Mouse (Mus musculus): ENCODE results near the gene Rsf1. TPM values are rescaled to one million over a fixed set of nuclear protein-coding genes. Genes with fewer than 3 reads are reported as not detected.
A peak's percentile ranks its signal among the peaks of the same experiment; 100 is the strongest.

The Rsf1 gene
- polyA plus RNA-seq, 1 experiment from 2014 or later, result 29.4 TPM

DNA sequence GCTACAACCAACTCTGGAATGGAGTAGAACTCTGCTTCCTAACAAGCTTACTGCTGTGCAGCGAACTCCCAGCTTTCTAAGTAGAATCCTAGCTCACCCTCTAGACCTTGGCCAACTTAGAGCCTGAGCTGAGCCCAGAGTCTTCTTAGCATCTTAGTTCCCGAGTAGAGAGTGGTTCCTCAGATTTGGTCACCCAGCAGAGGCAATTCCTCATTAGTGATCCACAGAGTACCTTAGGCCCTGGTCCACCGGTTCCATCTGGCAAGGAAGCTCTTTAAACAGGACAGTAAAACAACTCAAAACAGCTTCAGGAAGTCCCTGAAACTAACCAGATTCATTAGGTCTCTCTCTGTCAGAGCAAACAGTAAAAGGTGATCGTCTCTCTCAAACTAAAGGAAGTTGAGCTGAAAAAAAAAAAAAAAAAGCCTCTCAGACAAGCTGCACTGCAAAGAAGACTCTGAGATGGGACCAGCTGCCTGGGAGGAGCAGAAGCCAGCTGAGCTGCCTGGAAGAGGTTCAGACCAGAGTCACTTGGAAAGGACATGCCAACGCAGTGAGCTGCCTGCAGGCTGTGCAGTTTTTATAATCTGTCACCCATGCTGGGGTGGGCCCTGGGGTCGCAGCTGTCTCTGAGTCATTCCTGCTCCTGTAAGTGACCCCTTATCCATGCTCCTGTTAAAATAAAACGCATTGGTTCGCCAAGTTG lies 1.2 kb upstream of the Rsf1 start:
- Histone ChIP-seq H3K36me3 (replicated peaks; ENCODE audit: control insufficient read depth, insufficient read depth) (peaks cover 20% of the 10 kb centered on the region), H3K27ac (peak overlapping the region; percentile 1; the same call in 1 of the 2 replicates), H3K4me1 (replicated peaks; ENCODE audit: control insufficient read depth, insufficient read depth, low read length) (peaks cover 18% of the 10 kb centered on the region), H3K4me2 (replicated peaks) (peak overlapping the region; percentile 59), H3K27me3 (ENCODE audit: control insufficient read depth, insufficient read depth, low read length) (no peaks in the 10 kb centered on the region), H3K9ac (peak overlapping the region; percentile 100), H3K9me3 (ENCODE audit: control insufficient read depth, low read length) (no peaks in the 10 kb centered on the region), H3K4me3 (replicated peaks; ENCODE audit: low read length) (peak overlapping the region; percentile 100)
- WGBS, result 32% methylated on average over 8 of the region's 8 CpGs
- ATAC-seq (ENCODE audit: low FRiP score) (no peak), DNase-seq (ENCODE audit: low spot score) (peak; percentile 26)

DNA sequence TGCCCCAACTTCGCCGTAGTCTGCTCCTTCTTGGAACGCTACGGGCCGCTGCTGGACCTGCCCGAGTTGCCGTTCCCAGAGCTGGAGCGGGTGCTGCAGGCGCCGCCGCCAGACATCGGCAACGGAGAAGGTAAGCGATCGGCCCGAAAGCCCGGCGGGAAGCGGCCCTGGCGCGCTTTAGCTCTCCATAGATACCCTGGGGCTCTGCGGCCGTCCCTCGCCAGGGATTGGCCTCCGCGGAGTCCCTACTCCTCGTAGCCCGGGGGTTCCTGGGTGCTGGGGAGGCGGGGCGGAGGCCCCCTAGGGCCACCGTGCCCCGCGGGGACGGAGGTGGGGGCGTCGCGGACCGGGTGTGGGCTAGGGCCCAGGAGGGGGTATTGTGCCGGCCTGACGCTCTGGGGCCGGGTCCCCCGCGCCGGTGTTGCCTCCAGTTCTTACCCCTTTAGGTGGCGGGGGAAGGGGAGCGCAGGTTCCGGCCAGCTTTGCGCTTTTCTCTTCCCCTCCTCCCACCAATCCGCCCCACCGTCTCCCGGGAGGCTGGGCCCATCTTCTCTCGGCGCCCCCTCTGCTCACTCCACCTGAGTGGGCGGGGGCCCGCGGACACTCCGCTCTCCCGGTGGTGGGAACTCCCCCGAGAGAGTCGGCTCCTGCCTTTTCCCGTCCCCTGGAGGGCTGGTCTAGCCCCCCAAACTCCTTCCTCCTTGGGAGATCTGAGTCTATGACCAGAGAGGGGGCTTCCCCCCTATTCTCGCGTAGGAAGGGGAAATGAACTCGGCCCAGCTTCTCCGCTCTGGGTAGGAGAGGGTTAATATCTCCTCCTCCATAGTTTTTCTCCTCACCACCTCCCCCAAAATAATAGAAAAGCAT lies 520 bp downstream of the Rsf1 start:
- DNase-seq (ENCODE audit: low spot score), result peak; percentile 42
- Histone ChIP-seq H3K4me2 (replicated peaks) (peak overlapping the region; percentile 59), H3K27ac (peak overlapping the region; percentile 98), H3K4me1 (replicated peaks; ENCODE audit: control insufficient read depth, insufficient read depth, low read length) (peaks cover 24% of the 10 kb centered on the region), H3K4me3 (replicated peaks; ENCODE audit: low read length) (peak overlapping the region; percentile 100), H3K27me3 (ENCODE audit: control insufficient read depth, insufficient read depth, low read length) (no peaks in the 10 kb centered on the region), H3K36me3 (replicated peaks; ENCODE audit: control insufficient read depth, insufficient read depth) (peaks cover 7% of the 10 kb centered on the region), H3K9ac (peak overlapping the region; percentile 100), H3K9me3 (ENCODE audit: control insufficient read depth, low read length) (no peaks in the 10 kb centered on the region)
- ATAC-seq (ENCODE audit: low FRiP score), result peak; percentile 24
- WGBS, result 0% methylated on average over 56 of the region's 65 CpGs

GRCm38 (mm10) chr7:97580843-97581214 lies 1.1 kb downstream of the Rsf1 start:
- DNase-seq (ENCODE audit: low spot score), result peak; percentile 82
- H3K4me1 ChIP-seq (replicated peaks; ENCODE audit: control insufficient read depth, insufficient read depth, low read length), result peaks cover 24% of the 10 kb centered on the region
- peak overlapping the region; percentile 59 for H3K4me2 ChIP-seq (replicated peaks)
- H3K9me3 ChIP-seq (ENCODE audit: control insufficient read depth, low read length), result no peaks in the 10 kb centered on the region
- ATAC-seq (ENCODE audit: low FRiP score), result peak; percentile 57
- H3K36me3 ChIP-seq (replicated peaks; ENCODE audit: control insufficient read depth, insufficient read depth), result peaks cover 4% of the 10 kb centered on the region; the same call in 1 of the 2 replicates
- peak overlapping the region; percentile 100 for H3K4me3 ChIP-seq (replicated peaks; ENCODE audit: low read length)
- peak overlapping the region; percentile 100 for H3K9ac ChIP-seq
- H3K27ac ChIP-seq, result peak overlapping the region; percentile 98
- WGBS, result 0% methylated on average over 11 of the region's 11 CpGs
- no peaks in the 10 kb centered on the region for H3K27me3 ChIP-seq (ENCODE audit: control insufficient read depth, insufficient read depth, low read length)

DNA sequence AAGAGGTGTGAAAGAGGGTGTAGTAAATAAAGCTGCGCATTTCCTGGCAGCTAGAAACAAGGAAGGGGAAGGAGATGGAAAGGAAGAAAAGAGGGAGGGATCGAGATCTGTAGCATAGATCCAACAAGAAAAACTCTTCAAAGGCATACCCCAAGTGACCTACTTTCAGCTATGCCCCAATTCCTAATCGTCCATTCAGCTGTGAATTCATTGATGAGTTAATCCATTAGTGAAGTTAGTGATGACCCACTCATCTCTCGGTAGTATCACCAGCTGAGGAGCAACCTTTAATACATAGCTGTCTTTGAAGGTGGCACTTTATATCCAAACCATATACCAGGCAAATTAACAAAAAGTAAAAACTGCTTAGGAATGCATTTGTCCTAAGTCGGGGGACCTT lies 8.8 kb downstream of the Rsf1 start:
- 75% methylated on average over 5 of the region's 5 CpGs for WGBS
- DNase-seq (ENCODE audit: low spot score) (no peak), ATAC-seq (ENCODE audit: low FRiP score) (no peak)
- H3K4me1 ChIP-seq (replicated peaks; ENCODE audit: control insufficient read depth, insufficient read depth, low read length), result 0 out of 2 replicates have a peak, but pooled peaks cover 19% of the 10 kb centered on the region
- no peaks in the 10 kb centered on the region for H3K9me3 ChIP-seq (ENCODE audit: control insufficient read depth, low read length)
- no peak overlapping the region for H3K4me2 ChIP-seq (replicated peaks)
- no peak overlapping the region for H3K9ac ChIP-seq
- no peaks in the 10 kb centered on the region for H3K27me3 ChIP-seq (ENCODE audit: control insufficient read depth, insufficient read depth, low read length)
- no peak overlapping the region for H3K4me3 ChIP-seq (replicated peaks; ENCODE audit: low read length)
- no peaks in the 10 kb centered on the region for H3K36me3 ChIP-seq (replicated peaks; ENCODE audit: control insufficient read depth, insufficient read depth)
- no peak overlapping the region for H3K27ac ChIP-seq

DNA sequence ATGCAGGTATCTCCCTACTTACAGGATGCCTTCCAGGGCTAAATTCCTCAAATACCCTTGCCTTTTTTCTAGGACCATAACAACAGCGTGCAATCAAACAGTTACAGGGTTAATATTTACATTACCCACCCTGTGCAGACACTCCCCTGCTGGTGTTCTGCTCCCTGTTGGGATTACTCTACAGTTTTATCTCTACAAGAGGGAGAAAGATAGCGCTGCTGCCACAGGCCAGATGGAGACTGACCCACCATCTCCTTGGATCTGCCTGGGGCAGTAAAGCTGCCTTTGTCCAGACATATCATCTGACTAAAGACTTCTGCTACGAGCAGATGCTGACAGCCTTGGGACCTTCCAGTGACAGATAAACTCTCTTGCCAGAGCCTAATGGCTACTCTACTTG lies 10.8 kb downstream of the Rsf1 start:
- Histone ChIP-seq H3K4me1 (replicated peaks; ENCODE audit: control insufficient read depth, insufficient read depth, low read length) (0 out of 2 replicates have a peak, but pooled peaks cover 13% of the 10 kb centered on the region), H3K27me3 (ENCODE audit: control insufficient read depth, insufficient read depth, low read length) (no peaks in the 10 kb centered on the region), H3K36me3 (replicated peaks; ENCODE audit: control insufficient read depth, insufficient read depth) (no peaks in the 10 kb centered on the region), H3K4me3 (replicated peaks; ENCODE audit: low read length) (no peak overlapping the region), H3K4me2 (replicated peaks) (no peak overlapping the region), H3K9me3 (ENCODE audit: control insufficient read depth, low read length) (no peaks in the 10 kb centered on the region), H3K9ac (no peak overlapping the region), H3K27ac (0 out of 2 replicates have a peak overlapping the region, but pooled peaks have one; percentile 10)
- ATAC-seq (ENCODE audit: low FRiP score), result no peak
- no peak for DNase-seq (ENCODE audit: low spot score)
- WGBS, result 19% methylated on average over 3 of the region's 3 CpGs

GRCm38 (mm10) chr7:97591336-97591735 lies 11.6 kb downstream of the Rsf1 start:
- 87% methylated on average over 6 of the region's 6 CpGs for WGBS
- H3K27ac ChIP-seq, result no peak overlapping the region
- 0 out of 2 replicates have a peak, but pooled peaks cover 9% of the 10 kb centered on the region for H3K4me1 ChIP-seq (replicated peaks; ENCODE audit: control insufficient read depth, insufficient read depth, low read length)
- DNase-seq (ENCODE audit: low spot score) (no peak), ATAC-seq (ENCODE audit: low FRiP score) (0 out of 2 replicates have a peak, but pooled peaks have one; percentile 40)
- H3K27me3 ChIP-seq (ENCODE audit: control insufficient read depth, insufficient read depth, low read length), result no peaks in the 10 kb centered on the region
- no peak overlapping the region for H3K9ac ChIP-seq
- no peaks in the 10 kb centered on the region for H3K36me3 ChIP-seq (replicated peaks; ENCODE audit: control insufficient read depth, insufficient read depth)
- H3K4me3 ChIP-seq (replicated peaks; ENCODE audit: low read length), result no peak overlapping the region
- H3K4me2 ChIP-seq (replicated peaks), result no peak overlapping the region
- H3K9me3 ChIP-seq (ENCODE audit: control insufficient read depth, low read length), result no peaks in the 10 kb centered on the region

DNA sequence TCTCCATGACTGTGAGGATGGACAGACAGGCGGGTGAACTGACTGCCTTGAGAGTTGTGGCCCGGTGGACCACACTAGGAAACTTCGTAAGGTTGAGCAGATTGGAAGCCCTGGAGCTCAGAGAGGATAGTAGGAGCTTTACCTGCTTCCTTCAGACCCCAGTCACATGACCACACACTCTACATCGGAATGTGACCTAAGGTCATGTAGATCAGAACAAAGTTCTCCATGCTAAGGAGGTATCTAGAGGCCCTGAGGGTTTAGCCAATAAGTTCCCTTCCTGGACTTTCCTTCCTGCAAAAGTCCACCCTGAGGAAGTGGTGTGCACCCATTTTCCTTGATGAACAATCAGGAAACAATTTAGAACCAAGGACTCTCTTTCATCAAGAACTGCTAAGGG lies 12.7 kb downstream of the Rsf1 start:
- DNase-seq (ENCODE audit: low spot score) (no peak), ATAC-seq (ENCODE audit: low FRiP score) (no peak)
- 99% methylated on average over 4 of the region's 4 CpGs for WGBS
- Histone ChIP-seq H3K4me1 (replicated peaks; ENCODE audit: control insufficient read depth, insufficient read depth, low read length) (0 out of 2 replicates have a peak, but pooled peaks cover 9% of the 10 kb centered on the region), H3K4me2 (replicated peaks) (no peak overlapping the region), H3K27me3 (ENCODE audit: control insufficient read depth, insufficient read depth, low read length) (no peaks in the 10 kb centered on the region), H3K9me3 (ENCODE audit: control insufficient read depth, low read length) (no peaks in the 10 kb centered on the region), H3K4me3 (replicated peaks; ENCODE audit: low read length) (no peak overlapping the region), H3K9ac (no peak overlapping the region), H3K27ac (no peak overlapping the region), H3K36me3 (replicated peaks; ENCODE audit: control insufficient read depth, insufficient read depth) (no peaks in the 10 kb centered on the region)

DNA sequence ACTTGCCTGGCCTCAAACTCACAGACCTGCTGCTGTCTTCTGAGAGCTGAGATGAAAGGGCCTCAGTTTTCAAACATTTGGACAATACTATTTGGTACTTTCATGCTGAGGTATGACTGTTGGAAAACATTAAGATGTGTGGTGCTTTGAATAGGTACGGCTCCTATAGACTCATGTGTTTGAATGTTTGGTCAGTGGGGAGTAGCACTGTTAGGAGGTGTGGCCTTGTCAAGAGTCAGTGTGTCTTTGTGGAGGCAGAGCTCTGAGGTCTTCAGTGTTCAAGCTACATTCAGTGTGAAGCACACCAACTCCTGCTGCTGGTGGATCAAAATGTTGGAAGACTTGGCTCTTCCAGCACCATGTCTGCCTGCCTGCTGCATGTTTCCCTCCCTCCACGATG lies 13.8 kb downstream of the Rsf1 start:
- Histone ChIP-seq H3K27me3 (ENCODE audit: control insufficient read depth, insufficient read depth, low read length) (no peaks in the 10 kb centered on the region), H3K4me2 (replicated peaks) (no peak overlapping the region)
- 93% methylated on average over 2 of the region's 2 CpGs for WGBS

DNA sequence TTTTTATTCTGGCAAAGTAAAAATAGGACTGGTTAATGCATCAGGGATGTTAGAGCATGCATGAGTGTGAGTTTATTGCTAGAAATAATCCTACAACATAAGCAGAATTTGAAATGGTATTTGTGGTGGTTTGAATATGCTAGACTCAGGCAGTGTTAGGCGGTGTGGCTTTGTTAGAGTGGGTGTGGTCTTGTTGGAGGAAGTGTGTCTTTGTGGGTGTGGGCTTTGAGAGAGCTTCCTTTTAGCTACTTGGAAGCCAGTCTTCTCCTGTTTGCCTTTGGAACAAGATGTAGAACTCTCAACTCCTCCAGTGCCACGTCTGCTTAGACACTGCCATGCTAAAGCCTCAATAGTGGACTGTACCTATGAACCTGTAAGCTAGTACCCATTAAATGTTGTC lies 18.9 kb downstream of the Rsf1 start:
- WGBS, result 97% methylated on average over 2 of the region's 2 CpGs
- no peak overlapping the region for H3K4me3 ChIP-seq (replicated peaks; ENCODE audit: low read length)
- DNase-seq (ENCODE audit: low spot score), result no peak
- H3K9ac ChIP-seq, result no peak overlapping the region
- no peaks in the 10 kb centered on the region for H3K9me3 ChIP-seq (ENCODE audit: control insufficient read depth, low read length)
- H3K27ac ChIP-seq, result no peak overlapping the region
- no peaks in the 10 kb centered on the region for H3K4me1 ChIP-seq (replicated peaks; ENCODE audit: control insufficient read depth, insufficient read depth, low read length)
- H3K27me3 ChIP-seq (ENCODE audit: control insufficient read depth, insufficient read depth, low read length), result no peaks in the 10 kb centered on the region
- no peak overlapping the region for H3K4me2 ChIP-seq (replicated peaks)
- no peaks in the 10 kb centered on the region for H3K36me3 ChIP-seq (replicated peaks; ENCODE audit: control insufficient read depth, insufficient read depth)
- no peak for ATAC-seq (ENCODE audit: low FRiP score)

More for the DNA sequence above, 13.8 kb downstream of the Rsf1 start:
- Histone ChIP-seq H3K27ac (no peak overlapping the region), H3K36me3 (replicated peaks; ENCODE audit: control insufficient read depth, insufficient read depth) (no peaks in the 10 kb centered on the region), H3K4me3 (replicated peaks; ENCODE audit: low read length) (no peak overlapping the region), H3K9me3 (ENCODE audit: control insufficient read depth, low read length) (no peaks in the 10 kb centered on the region), H3K9ac (no peak overlapping the region), H3K4me1 (replicated peaks; ENCODE audit: control insufficient read depth, insufficient read depth, low read length) (0 out of 2 replicates have a peak, but pooled peaks cover 9% of the 10 kb centered on the region)
- ATAC-seq (ENCODE audit: low FRiP score) (no peak), DNase-seq (ENCODE audit: low spot score) (no peak)
